Mouse (Mus musculus) heart, adult 2 months (tissue): ENCODE measurements around the gene Gpr4.

Experiments
- CTCF ChIP-seq: fragments of 200-600 bp; IDR thresholded peaks from 2 replicates; pipeline ENCODE4 v1.8.1; 2022; ENCODE audit warnings: antibody characterized with exemption, mild to moderate bottlenecking, moderate library complexity
- EP300 ChIP-seq: fragments of 200-500 bp; IDR thresholded peaks from 2 replicates; pipeline ENCODE4 v1.6.1; 2011; ENCODE audit warnings: low read depth, low read length, control low read depth; ENCODE audit not compliant: insufficient read depth
- POLR2A ChIP-seq: fragments of 200-500 bp; IDR thresholded peaks from 2 replicates; pipeline ENCODE4 v1.6.1; 2011; ENCODE audit warnings: mild to moderate bottlenecking, low read depth, low read length, control low read depth; ENCODE audit not compliant: insufficient read depth

- TF ChIP-seq EP300: 0 out of 2 replicates have a peak, but pooled peaks have one; percentile 4
- no peak for TF ChIP-seq CTCF
- TF ChIP-seq POLR2A: peak; percentile 79
These were observed 16.4 kb downstream of the Gpr4 start for GRCm38 (mm10) chr7:19228793-19229148.
